Mouse (Mus musculus): ENCODE data around the gene Omt2b.
"Not testable (repeated sequence)": the region's sequence is repeated elsewhere in the genome, so short reads cannot be mapped to it uniquely, and the experiment has no call there.

GRCm38 (mm10) chr9:78348206-78349004 is 21.0 kb downstream of the Omt2b start:
- not testable (repeated sequence) for TF ChIP-seq POLR2A (IDR thresholded peaks at IDR 0.05; ENCODE audit: borderline replicate concordance, extremely low read depth, low read depth, low read length); CTCF (IDR thresholded peaks at IDR 0.05; ENCODE audit: insufficient read depth, low read length)

Measured in lung, adult 2 months (tissue).